Mouse (Mus musculus) midbrain, postnatal 0 days (tissue): ENCODE results near the gene Abcc5. TPM values are rescaled to one million over a fixed set of nuclear protein-coding genes. Genes with fewer than 3 reads are reported as not detected.

Source experiments
- ATAC-seq: fragments of 200-750 bp; cut with Nextera tagmentation; 2 replicates; pipeline ENCODE4 v1.8.0; 2017; ENCODE audit warnings: moderate number of reproducible peaks, mild to moderate bottlenecking, moderate TSS enrichment, moderate library complexity; ENCODE audit not compliant: low FRiP score
- DNase-seq: peaks from one replicate; pipeline ENCODE4 v3.0.0-alpha.2; 2015; ENCODE audit warnings: low spot score
- H3K27ac ChIP-seq: fragments of 300-500 bp; sonication (generic); 2 replicates; pipeline ENCODE4 v1.5.1; 2014; ENCODE audit warnings: low read depth, mild to moderate bottlenecking, low read length, mixed read lengths
- H3K27me3 ChIP-seq: fragments of 300-500 bp; sonication (generic); 2 replicates; pipeline ENCODE4 v1.6.1; 2014; ENCODE audit warnings: low read length, control low read depth, mixed read lengths; ENCODE audit not compliant: insufficient read depth
- H3K36me3 ChIP-seq: fragments of 300-500 bp; sonication (generic); 2 replicates; pipeline ENCODE4 v1.6.1; 2014; ENCODE audit warnings: low read length, control low read depth, mixed read lengths; ENCODE audit not compliant: insufficient read depth
- H3K4me1 ChIP-seq: fragments of 300-500 bp; sonication (generic); 2 replicates; pipeline ENCODE4 v1.6.1; 2014; ENCODE audit warnings: mild to moderate bottlenecking, control low read depth, antibody characterized with exemption, low read length, mixed read lengths; ENCODE audit not compliant: insufficient read depth
- H3K4me2 ChIP-seq: fragments of 300-500 bp; sonication (generic); 2 replicates; pipeline ENCODE4 v1.6.1; 2014; ENCODE audit warnings: low read depth, mild to moderate bottlenecking, low read length, mixed read lengths; ENCODE audit not compliant: poor library complexity, severe bottlenecking
- H3K4me3 ChIP-seq: fragments of 300-500 bp; sonication (generic); 2 replicates; pipeline ENCODE4 v1.5.1; 2014; ENCODE audit warnings: low read depth, mild to moderate bottlenecking, low read length, moderate library complexity
- H3K9ac ChIP-seq: fragments of 300-500 bp; sonication (generic); replicated peaks from 2 replicates; pipeline ENCODE4 v1.6.1; 2014; ENCODE audit warnings: mild to moderate bottlenecking, low read length, moderate library complexity, mixed read lengths; ENCODE audit not compliant: poor library complexity, severe bottlenecking
- H3K9me3 ChIP-seq: fragments of 300-500 bp; sonication (generic); 2 replicates; pipeline ENCODE4 v1.6.1; 2016; ENCODE audit warnings: low read length, control low read depth
- CTCF ChIP-seq: IDR thresholded peaks from 2 replicates; pipeline ENCODE4 v1.5.1; 2016; ENCODE audit warnings: antibody characterized with exemption, mild to moderate bottlenecking
- WGBS: fragments of 180-500 bp; shearing (Covaris S2); extraction: QIAGEN DNeasy Blood & Tissue Kit; methylation state at CpG from one replicate; pipeline ENCODE4 v1.1.7; 2014; 5-methylcytosine and 5-hydroxymethylcytosine counted together
- polyA plus RNA-seq: library from polyadenylated mRNA; unstranded; fragments of >200 nt; fragmentation: Nextera tagmentation; extraction: Ambion mirVana; gene quantifications from 2 replicates; pipeline ENCODE4 v1.2.1, GENCODE M21; 2015
- total RNA-seq: library from RNA; depleted of rRNA; stranded (reverse); fragments of >200 nt; gene quantifications from 2 replicates; pipeline ENCODE4 v1.2.3, GENCODE M21; 2014

Abcc5 gene
- total and polyA plus RNA-seq, 2 experiments from 2014 or later: 68.7 to 110 TPM

DNA sequence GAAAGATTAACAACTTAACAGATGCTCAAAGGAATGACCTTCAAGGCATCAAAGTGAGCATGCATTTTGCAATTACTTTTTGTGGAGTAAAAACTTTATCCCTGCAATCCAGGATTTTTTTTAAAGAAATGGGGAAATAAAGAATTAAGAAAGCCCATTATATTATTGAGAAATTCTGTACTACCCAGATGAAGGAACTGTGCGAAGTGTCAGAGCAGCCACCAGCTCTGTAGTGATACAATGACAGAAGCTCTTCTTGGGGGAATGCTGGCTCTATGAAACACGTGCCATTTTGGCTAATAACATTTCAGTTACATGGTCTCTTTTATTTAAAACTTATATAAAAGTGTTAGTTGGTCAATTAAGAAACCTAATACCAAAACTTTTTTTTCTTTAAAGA, 22.9 kb downstream of the Abcc5 start:
- peaks cover 46% of the 10 kb centered on the region for H3K36me3 ChIP-seq
- WGBS: 94% methylated on average over 2 of the region's 2 CpGs
- no peak for TF ChIP-seq CTCF
- DNase-seq (no peak), ATAC-seq (no peak)
- no peaks in the 10 kb centered on the region for H3K4me1 ChIP-seq
- H3K27me3 ChIP-seq: no peaks in the 10 kb centered on the region
- no peak overlapping the region for H3K27ac ChIP-seq
- H3K4me2 ChIP-seq: no peak overlapping the region
- no peaks in the 10 kb centered on the region for H3K9me3 ChIP-seq
- no peak overlapping the region for H3K9ac ChIP-seq
- H3K4me3 ChIP-seq: no peak overlapping the region

DNA sequence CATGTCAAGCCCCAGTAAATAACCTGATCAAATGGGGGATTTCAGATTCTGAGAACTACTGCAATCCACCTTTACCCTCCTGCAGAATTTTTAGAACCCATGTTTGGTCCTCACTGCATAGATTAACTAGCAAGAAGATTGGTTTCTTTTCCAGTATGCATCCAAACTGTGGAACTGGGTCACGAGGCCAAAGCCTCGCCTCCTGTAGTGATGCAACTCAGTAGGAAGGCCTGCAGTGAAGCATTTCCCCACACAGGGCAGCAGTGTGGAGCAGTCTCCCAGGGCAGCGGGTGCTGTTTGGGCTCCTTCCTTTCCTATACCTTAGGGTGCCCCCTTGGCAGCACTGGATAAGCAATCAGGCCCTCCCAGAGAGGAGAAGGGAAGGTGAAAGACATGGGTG, 24.6 kb downstream of the Abcc5 start:
- Histone ChIP-seq H3K4me2 (no peak overlapping the region), H3K27me3 (no peaks in the 10 kb centered on the region), H3K9me3 (no peaks in the 10 kb centered on the region), H3K4me3 (no peak overlapping the region), H3K9ac (no peak overlapping the region), H3K36me3 (peaks cover 54% of the 10 kb centered on the region), H3K27ac (no peak overlapping the region), H3K4me1 (no peaks in the 10 kb centered on the region)
- DNase-seq: no peak
- TF ChIP-seq CTCF: no peak
- 83% methylated on average over 3 of the region's 3 CpGs for WGBS
- no peak for ATAC-seq

DNA sequence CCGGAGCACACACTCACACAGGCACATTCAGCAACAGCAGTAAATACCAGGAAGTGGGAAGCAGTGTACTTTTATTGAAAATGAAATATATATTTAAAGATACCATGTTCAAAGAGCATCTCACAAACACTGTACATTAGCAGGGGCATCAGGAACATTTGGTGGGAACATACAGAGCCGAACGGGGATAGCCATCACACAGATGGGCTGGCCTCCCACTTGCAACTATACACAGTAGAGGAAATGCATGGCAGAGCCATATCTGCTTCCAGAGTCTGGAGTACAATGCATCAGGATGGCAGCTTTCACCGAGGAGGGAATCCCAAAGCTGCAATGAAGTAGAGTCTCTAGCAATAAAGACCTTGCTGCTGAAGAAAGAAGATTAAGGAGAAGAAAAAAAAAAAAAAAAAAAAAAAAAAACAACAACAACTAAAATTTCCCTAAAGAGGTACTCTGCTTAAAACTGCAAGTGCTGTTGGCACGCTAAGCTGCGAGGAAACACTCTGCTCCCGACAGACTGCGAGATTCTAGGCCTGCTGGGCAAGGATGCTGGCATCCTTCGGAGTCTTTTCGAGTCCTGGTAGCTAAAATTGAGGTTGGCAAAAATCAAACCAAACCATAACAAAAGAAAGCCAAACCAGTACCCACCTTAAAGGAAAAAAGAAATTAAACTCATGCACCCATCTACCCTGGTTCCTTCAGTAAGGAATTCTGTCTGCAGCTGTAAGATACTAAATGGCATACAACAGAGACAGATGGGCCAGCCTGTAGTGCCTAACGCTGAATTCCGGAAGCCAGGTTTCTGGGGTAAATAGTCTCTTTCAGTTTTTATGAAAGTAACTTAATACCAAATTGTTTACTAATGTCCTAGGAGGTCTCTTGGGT, 25.2 kb downstream of the Abcc5 start:
- no peak for DNase-seq
- Histone ChIP-seq H3K9ac (no peak overlapping the region), H3K4me1 (no peaks in the 10 kb centered on the region), H3K9me3 (no peaks in the 10 kb centered on the region), H3K4me2 (no peak overlapping the region), H3K4me3 (no peak overlapping the region), H3K27me3 (no peaks in the 10 kb centered on the region), H3K27ac (no peak overlapping the region), H3K36me3 (peaks cover 59% of the 10 kb centered on the region)
- 97% methylated on average over 12 of the region's 12 CpGs for WGBS
- TF ChIP-seq CTCF: no peak
- no peak for ATAC-seq

DNA sequence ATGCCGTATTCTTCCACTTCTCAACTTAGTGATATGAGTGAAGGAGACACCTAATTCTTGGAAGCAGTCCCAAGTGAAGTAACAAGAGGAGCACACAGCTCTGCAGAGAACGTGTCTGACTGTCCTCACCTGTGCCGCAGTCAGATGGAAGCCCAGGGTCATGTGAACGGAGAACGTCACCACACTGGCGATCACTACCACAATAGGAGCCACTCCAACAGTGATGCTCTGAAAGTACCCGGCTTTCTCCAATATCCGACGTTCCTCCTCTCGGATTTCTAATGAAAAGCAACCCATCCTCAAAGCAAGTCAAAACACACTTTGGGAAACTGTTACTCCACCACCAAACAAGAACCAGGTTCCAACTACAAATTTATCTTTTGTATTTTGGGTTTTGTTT, 29.3 kb downstream of the Abcc5 start:
- ATAC-seq (no peak), DNase-seq (no peak)
- Histone ChIP-seq H3K9ac (no peak overlapping the region), H3K4me1 (no peaks in the 10 kb centered on the region), H3K27me3 (no peaks in the 10 kb centered on the region), H3K27ac (no peak overlapping the region), H3K4me3 (no peak overlapping the region), H3K36me3 (peaks cover 69% of the 10 kb centered on the region), H3K9me3 (no peaks in the 10 kb centered on the region), H3K4me2 (no peak overlapping the region)
- 96% methylated on average over 10 of the region's 10 CpGs for WGBS
- TF ChIP-seq CTCF: no peak

DNA sequence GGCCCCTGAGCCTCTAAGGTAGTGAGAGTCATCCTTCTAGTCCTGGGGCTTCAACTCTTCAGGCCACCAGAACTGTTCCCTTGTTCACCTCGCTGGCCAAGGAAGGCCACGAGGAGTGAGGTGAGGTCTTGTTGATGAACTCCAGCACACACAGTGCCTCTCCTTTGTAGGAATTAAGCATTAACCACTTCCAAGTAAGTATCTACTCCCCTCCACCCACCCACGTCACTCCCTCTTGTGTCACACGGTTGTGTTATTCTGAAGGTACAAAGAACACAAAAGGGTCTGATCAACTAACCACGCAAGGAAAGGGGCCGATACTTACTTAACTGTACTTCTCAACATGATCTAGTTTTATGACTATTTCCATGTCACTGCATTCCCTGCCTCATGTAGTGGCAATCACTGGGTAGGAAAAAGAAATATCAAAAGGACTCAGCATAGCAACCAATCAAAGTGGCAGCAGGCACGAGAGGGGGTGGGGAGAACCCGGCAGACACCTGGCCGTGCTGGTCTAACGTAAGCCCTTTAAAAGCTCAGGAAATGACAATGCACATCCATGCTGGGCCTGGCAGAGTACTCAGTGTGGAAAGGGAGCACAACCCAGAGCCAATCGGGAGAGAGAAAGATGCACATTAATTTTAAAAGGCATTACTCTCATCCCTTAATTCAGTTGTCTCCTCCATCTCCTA, 30.8 kb downstream of the Abcc5 start:
- H3K36me3 ChIP-seq: peaks cover 62% of the 10 kb centered on the region
- WGBS: 93% methylated on average over 11 of the region's 11 CpGs
- DNase-seq: no peak
- H3K9ac ChIP-seq: no peak overlapping the region
- no peaks in the 10 kb centered on the region for H3K9me3 ChIP-seq
- no peak overlapping the region for H3K27ac ChIP-seq
- no peak for TF ChIP-seq CTCF
- H3K4me3 ChIP-seq: no peak overlapping the region
- no peaks in the 10 kb centered on the region for H3K4me1 ChIP-seq
- no peaks in the 10 kb centered on the region for H3K27me3 ChIP-seq
- no peak overlapping the region for H3K4me2 ChIP-seq
- ATAC-seq: no peak

DNA sequence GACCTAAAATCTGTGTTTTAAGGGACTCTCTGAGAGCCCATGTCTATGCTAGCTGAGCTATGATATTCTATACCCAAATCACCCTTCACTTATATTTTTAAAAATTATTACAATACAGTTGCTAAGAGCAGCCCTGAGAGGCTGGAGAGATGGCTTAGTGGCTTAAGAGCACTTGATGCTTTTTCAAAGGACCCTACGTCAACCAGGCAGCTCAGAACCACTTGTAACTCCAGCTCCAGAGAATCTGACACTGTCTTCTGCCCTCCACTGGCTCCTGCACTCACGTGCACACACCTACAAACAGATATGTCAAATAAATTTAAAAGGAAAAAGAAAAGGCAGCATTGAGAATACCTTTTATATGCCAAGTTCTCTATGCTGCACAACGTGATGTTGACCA, 34.4 kb downstream of the Abcc5 start:
- H3K4me3 ChIP-seq: no peak overlapping the region
- H3K36me3 ChIP-seq: peaks cover 57% of the 10 kb centered on the region
- no peak overlapping the region for H3K27ac ChIP-seq
- H3K9me3 ChIP-seq: no peaks in the 10 kb centered on the region
- H3K4me1 ChIP-seq: no peaks in the 10 kb centered on the region
- no peak overlapping the region for H3K4me2 ChIP-seq
- no peak for DNase-seq
- TF ChIP-seq CTCF: no peak
- WGBS: 87% methylated on average over 3 of the region's 3 CpGs
- no peak for ATAC-seq
- H3K27me3 ChIP-seq: no peaks in the 10 kb centered on the region
- no peak overlapping the region for H3K9ac ChIP-seq
